Mouse (Mus musculus) mouse embryonic stem cell (cell line): ENCODE data around the gene Lipc.

ENCODE experiments used
- in situ Hi-C, 2 experiments: fragments of 300-500 bp; cut with MboI; formaldehyde crosslinking; loops; 1 replicate in 1 of 2; 3 replicates in 1 of 2; pipeline ENCODE4 v1.14.3; 2019 to 2020; ENCODE audit warnings: low sequenced_read_pairs in 2 of 2, low pct_unique_long_range_greater_than_20kb in 1 of 2, mixed read lengths in 1 of 2; ENCODE audit not compliant: unreplicated experiment in 1 of 2

Lipc gene

DNA sequence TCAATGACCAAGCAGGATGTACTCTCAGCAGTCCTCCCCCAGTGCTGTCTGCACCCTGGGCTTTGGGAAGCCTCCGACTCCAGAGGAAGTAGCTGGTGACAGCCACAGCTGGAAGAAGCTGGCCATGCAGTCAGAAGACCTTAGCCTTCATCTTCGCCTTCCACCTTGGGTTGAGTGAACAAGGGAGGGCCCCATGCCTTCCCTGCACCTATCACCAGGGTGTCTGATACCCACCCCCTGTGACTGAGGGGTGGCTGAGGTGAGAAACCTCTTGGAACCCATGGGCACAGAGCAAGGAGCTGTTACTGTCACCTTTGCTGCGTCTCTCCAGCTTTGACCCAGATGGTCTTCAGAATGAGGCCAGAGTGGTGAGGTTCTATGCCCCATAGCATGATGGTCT is 150.3 kb downstream of the Lipc start:
- in situ Hi-C loops: no loop called here

- in situ Hi-C loops: no loop called here
Observed at GRCm38 (mm10) chr9:70800588-70801315, 151.3 kb downstream of the Lipc start.

DNA sequence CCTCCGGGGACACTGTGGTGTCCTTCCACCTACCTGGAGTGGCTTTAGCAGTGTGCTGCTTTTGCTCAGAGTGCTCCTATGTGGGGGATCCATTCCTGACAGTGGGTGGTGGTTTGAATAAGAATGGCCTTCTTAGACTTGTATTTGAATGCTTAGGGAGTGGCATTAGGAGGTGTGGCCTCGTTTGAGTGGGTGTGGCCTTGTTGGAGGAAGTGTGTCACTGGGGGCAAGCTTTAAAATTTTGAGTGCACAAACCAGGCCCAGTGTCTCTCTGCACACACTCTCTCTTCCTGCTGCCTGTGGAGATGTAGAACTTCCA is 156.6 kb downstream of the Lipc start:
- in situ Hi-C loops: no loop called here

DNA sequence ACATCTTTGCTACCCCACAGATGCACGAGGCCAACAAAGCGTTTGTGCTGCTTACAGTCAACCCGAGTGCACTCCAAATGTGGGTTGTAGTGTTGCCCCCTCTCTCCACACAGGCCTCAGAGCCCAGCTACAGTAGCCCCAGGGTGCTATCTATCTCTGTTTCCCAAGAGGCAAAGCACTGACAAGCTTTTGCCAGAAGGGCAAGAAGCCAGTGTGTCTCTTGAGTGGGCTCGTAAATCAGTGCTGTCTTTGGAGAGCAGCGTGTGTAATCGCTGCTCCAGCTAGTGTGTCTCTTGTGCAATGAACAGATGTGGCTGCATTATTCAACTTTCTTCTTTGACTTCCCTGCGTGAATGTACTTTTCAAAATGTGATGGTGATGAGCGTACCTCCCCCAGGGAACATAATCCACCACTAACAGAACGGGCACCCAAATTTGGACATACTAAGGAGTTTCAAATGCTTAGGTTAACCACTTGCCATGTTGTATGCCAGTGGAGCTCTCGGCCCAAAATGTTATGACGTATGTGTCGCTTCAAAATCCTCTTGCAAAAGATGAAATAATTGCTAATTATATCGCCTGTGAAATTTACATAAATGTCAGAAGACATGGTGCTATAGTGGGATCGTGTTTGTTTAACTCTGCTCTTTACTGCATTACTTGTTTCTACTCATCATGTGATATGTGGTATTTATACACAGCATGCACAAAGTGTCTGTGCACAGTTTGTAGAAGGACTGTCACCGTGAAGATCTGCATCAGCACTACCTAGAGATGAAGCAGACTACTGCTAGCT is 157.2 kb downstream of the Lipc start:
- in situ Hi-C loops: no loop called here

DNA sequence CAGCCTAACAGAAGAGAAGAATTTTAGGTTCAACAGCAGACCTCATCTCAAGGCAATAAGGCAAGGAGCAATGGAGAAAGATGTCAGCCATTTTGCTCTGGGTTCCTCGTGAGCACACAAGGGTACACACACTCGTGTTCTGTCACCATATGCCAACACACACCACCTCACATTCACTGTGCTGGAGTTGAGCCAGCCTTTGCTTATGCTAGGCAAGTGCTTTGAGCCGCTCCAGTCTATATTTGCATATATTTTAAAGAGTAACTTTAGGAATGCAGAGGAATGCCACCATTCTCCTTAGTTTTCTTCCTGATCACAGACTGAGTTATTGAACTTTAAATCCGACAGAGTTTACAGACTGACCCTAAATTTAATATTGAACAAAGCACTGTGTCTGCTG is 161.4 kb downstream of the Lipc start:
- in situ Hi-C loops: no loop called here

- in situ Hi-C loops: no loop called here
Observed at GRCm38 (mm10) chr9:70788705-70789104, 163.3 kb downstream of the Lipc start.

DNA sequence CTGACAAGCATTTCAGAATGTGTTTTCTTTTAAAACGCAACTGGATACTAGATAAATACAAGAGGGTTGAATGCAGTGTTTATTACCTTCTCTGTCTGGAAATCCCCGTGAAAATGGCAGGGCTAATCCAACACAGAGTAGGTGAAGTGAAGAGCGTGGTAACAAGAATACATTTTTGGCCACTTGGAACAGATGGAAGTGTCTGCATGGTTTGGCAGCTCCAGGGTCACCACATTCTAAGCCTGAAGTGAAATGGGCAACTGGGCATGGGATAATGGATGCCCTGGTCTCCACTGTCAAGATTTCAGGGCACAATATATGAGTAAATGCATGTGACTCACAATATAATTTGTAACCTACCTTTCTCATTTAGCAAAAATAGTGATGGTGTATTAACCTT is 169.8 kb downstream of the Lipc start:
- in situ Hi-C loops: no loop called here

- in situ Hi-C loops: no loop called here
Observed at GRCm38 (mm10) chr9:70775517-70775916, 176.5 kb downstream of the Lipc start.

DNA sequence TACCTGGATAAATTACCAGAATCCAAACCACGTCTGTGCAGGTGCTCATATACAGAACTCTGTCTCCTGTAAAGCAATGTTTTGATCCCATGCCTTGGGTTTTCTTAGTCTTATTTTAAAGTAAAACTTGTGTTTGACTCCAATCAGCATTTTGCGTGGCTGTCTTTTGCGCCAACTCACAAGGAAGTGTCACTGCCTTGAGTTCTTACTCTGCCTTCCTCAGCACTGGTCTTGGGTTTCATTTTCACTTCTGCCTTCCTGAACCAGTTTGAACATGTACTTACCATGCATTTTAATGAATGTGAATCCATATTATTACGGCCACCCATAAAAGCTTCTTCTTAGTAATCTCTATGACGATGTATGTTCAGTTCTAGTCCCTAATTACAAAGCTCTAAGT is 191.1 kb downstream of the Lipc start:
- in situ Hi-C loops: no loop called here

- in situ Hi-C loops: no loop called here
Observed at GRCm38 (mm10) chr9:70751504-70752222, 200.4 kb downstream of the Lipc start.
